Comparison of ENCODE assay signal across 1 mouse cellular context in genomic region chr12:102743589-102744574, GRCm38 (mm10).
TF ChIP-seq lines count a peak whose summit lies in the region.

Gene Moap1 (minus strand): TSS chr12:102743661.
Gene Tmem251 (plus strand): TSS chr12:102743762.

TF ChIP-seq in MEL, 35 proteins besides CTCF, POLR2A, EP300 and RAD21 (continued from another document):
- no peak for TF ChIP-seq UBTF (IDR thresholded peaks at IDR 0.05; ENCODE audit: borderline replicate concordance, insufficient read depth, low read depth, low read length)
- TF ChIP-seq ETS1 (IDR thresholded peaks at IDR 0.05; ENCODE audit: low read depth, low read length) = peak; percentile 55
- TF ChIP-seq USF1 (IDR thresholded peaks at IDR 0.05; ENCODE audit: low read depth, low read length) = peak; percentile 46; the same call in 1 of the 2 replicates
- 0 out of 2 replicates have a peak, but pooled peaks have one; percentile 44 for TF ChIP-seq MAX (IDR thresholded peaks at IDR 0.05; ENCODE audit: low read length)
- no peak for TF ChIP-seq KAT2A (conservative IDR thresholded peaks at IDR 0.05; ENCODE audit: low read depth, low read length)
- TF ChIP-seq ZMIZ1 (IDR thresholded peaks at IDR 0.05; ENCODE audit: low read depth, low read length) = peak; percentile 76
- TF ChIP-seq MYB (IDR thresholded peaks at IDR 0.05; ENCODE audit: low read depth, low read length) = no peak
